Mouse (Mus musculus) monocyte, adult 2 months (primary cell): ENCODE data around the gene Wwox.

Experiments used
- DNase-seq, 2 experiments: peaks; one replicate each; pipeline ENCODE4 v3.0.0; 2022; ENCODE audit warnings: low spot score in 2 of 2, low read depth in 1 of 2

Gene Wwox

GRCm38 (mm10) chr8:114594811-114595210 is 155.4 kb downstream of the Wwox start:
- DNase-seq: no peak

- DNase-seq: no peak
Observed at GRCm38 (mm10) chr8:114599555-114599954, 160.1 kb downstream of the Wwox start.

- no peak for DNase-seq
Observed at GRCm38 (mm10) chr8:114600196-114600595, 160.7 kb downstream of the Wwox start.

GRCm38 (mm10) chr8:114603046-114603445 is 163.6 kb downstream of the Wwox start:
- no peak for DNase-seq

- no peak for DNase-seq
Observed at GRCm38 (mm10) chr8:114603561-114603960, 164.1 kb downstream of the Wwox start.

GRCm38 (mm10) chr8:114604315-114604714 is 164.9 kb downstream of the Wwox start:
- no peak for DNase-seq

GRCm38 (mm10) chr8:114605651-114606050 is 166.2 kb downstream of the Wwox start:
- DNase-seq: no peak

GRCm38 (mm10) chr8:114609330-114609729 is 169.9 kb downstream of the Wwox start:
- DNase-seq: no peak

- no peak for DNase-seq
Observed at GRCm38 (mm10) chr8:114611075-114611474, 171.6 kb downstream of the Wwox start.

- no peak for DNase-seq
Observed at GRCm38 (mm10) chr8:114612091-114612490, 172.6 kb downstream of the Wwox start.

GRCm38 (mm10) chr8:114615413-114615812 is 176.0 kb downstream of the Wwox start:
- DNase-seq: no peak

GRCm38 (mm10) chr8:114615908-114616307 is 176.5 kb downstream of the Wwox start:
- peak in 1 of 2 experiments; percentile 28 for DNase-seq

- no peak for DNase-seq
Observed at GRCm38 (mm10) chr8:114618908-114619508, 179.6 kb downstream of the Wwox start.

- DNase-seq: no peak
Observed at GRCm38 (mm10) chr8:114625402-114625801, 185.9 kb downstream of the Wwox start.

- no peak for DNase-seq
Observed at GRCm38 (mm10) chr8:114626897-114627296, 187.4 kb downstream of the Wwox start.

- no peak for DNase-seq
Observed at GRCm38 (mm10) chr8:114629719-114630118, 190.3 kb downstream of the Wwox start.

- no peak for DNase-seq
Observed at GRCm38 (mm10) chr8:114631087-114631486, 191.6 kb downstream of the Wwox start.

- no peak for DNase-seq
Observed at GRCm38 (mm10) chr8:114634151-114634550, 194.7 kb downstream of the Wwox start.

GRCm38 (mm10) chr8:114634669-114635410 is 195.4 kb downstream of the Wwox start:
- DNase-seq: no peak

- no peak for DNase-seq
Observed at GRCm38 (mm10) chr8:114636376-114636775, 196.9 kb downstream of the Wwox start.

GRCm38 (mm10) chr8:114641809-114642208 is 202.4 kb downstream of the Wwox start:
- no peak for DNase-seq

GRCm38 (mm10) chr8:114650789-114651188 is 211.3 kb downstream of the Wwox start:
- no peak for DNase-seq

GRCm38 (mm10) chr8:114657789-114658188 is 218.3 kb downstream of the Wwox start:
- DNase-seq: no peak
